Mouse (Mus musculus): ENCODE data around the gene Ssr3.

GRCm38 (mm10) chr3:65352278-65353127, 39.9 kb downstream of the Ssr3 start:
- TF ChIP-seq ZNF384 (IDR thresholded peaks at IDR 0.05; ENCODE audit: low read depth, low read length) (peak; percentile 63), MAFK (IDR thresholded peaks at IDR 0.05; ENCODE audit: insufficient read depth, low read depth, low read length) (no peak), CHD2 (IDR thresholded peaks at IDR 0.05; ENCODE audit: low read depth, low read length) (no peak)

Data from ES-E14 (cell line).